Mouse (Mus musculus) liver, embryonic 16.5 days (tissue): ENCODE data around the gene Tmem159. TPM values are rescaled to one million over a fixed set of nuclear protein-coding genes. Genes with fewer than 3 reads are reported as not detected.
A peak's percentile ranks its signal among the peaks of the same experiment; 100 is the strongest.

Experiments used
- ATAC-seq: fragments of 200-750 bp; cut with Nextera tagmentation; 2 replicates; pipeline ENCODE4 v1.8.0; 2017; ENCODE audit warnings: low read depth, mild to moderate bottlenecking, moderate number of reproducible peaks, moderate library complexity
- H3K27ac ChIP-seq: fragments of 300-500 bp; sonication (generic); 2 replicates; pipeline ENCODE4 v1.5.1; 2014; ENCODE audit warnings: mild to moderate bottlenecking, low read length
- H3K27me3 ChIP-seq: fragments of 300-500 bp; sonication (generic); 2 replicates; pipeline ENCODE4 v1.6.1; 2014; ENCODE audit warnings: low read depth, low read length, mixed read lengths; ENCODE audit not compliant: control insufficient read depth, insufficient read depth
- H3K36me3 ChIP-seq: fragments of 300-500 bp; sonication (generic); 2 replicates; pipeline ENCODE4 v1.6.1; 2014; ENCODE audit warnings: mild to moderate bottlenecking; ENCODE audit not compliant: control insufficient read depth, insufficient read depth
- H3K4me1 ChIP-seq: fragments of 300-500 bp; sonication (generic); 2 replicates; pipeline ENCODE4 v1.6.1; 2014; ENCODE audit warnings: low read depth, low read length, mixed read lengths; ENCODE audit not compliant: control insufficient read depth
- H3K4me2 ChIP-seq: fragments of 300-500 bp; sonication (generic); 2 replicates; pipeline ENCODE4 v1.6.1; 2014; ENCODE audit warnings: low read depth, low read length, mixed read lengths
- H3K4me3 ChIP-seq: fragments of 300-500 bp; sonication (generic); 2 replicates; pipeline ENCODE4 v1.5.1; 2014; ENCODE audit warnings: low read depth, mild to moderate bottlenecking, low read length
- H3K9ac ChIP-seq: fragments of 300-500 bp; sonication (generic); 2 replicates; pipeline ENCODE4 v1.6.1; 2014; ENCODE audit warnings: low read depth, low read length
- H3K9me3 ChIP-seq: fragments of 300-500 bp; sonication (generic); replicated peaks from 2 replicates; pipeline ENCODE4 v1.6.1; 2016; ENCODE audit warnings: low read length; ENCODE audit not compliant: control insufficient read depth
- WGBS: fragments of 180-500 bp; shearing (Covaris S2); extraction: QIAGEN DNeasy Blood & Tissue Kit; methylation state at CpG from one replicate; pipeline ENCODE4 v1.1.7; 2014; ENCODE audit not compliant: insufficient replicate concordance; 5-methylcytosine and 5-hydroxymethylcytosine counted together
- polyA plus RNA-seq: library from polyadenylated mRNA; unstranded; fragments of >200 nt; fragmentation: Nextera tagmentation; extraction: Ambion mirVana; gene quantifications from 2 replicates; pipeline ENCODE4 v1.2.1, GENCODE M21; 2015

Tmem159 gene
- polyA plus RNA-seq, 1 experiment from 2014 or later = 3.0 TPM

DNA sequence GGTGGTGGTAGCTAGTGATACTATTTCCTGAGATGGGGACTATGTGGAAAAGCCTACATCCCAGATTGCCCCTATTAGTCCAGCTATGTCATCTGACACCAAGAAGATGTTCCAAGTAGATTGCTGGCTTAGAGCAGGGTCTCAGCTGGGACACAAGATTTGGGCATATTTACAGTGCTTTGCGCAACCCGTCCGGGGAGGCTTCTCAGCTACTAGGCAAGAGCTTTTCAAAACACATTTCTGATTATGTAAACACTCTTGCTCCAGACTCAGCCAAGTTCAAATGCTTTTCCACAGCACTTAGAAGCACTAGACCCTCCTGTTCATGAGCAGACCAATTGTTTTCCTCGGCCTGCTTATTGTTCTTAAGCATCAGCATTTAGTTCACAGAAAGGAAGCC, 21.6 kb downstream of the Tmem159 start:
- no peaks in the 10 kb centered on the region for H3K27me3 ChIP-seq
- no peaks in the 10 kb centered on the region for H3K36me3 ChIP-seq
- H3K27ac ChIP-seq = no peak overlapping the region
- H3K4me3 ChIP-seq = no peak overlapping the region
- 61% methylated on average over 4 of the region's 4 CpGs for WGBS
- no peaks in the 10 kb centered on the region; the same call in 1 of the 2 replicates for H3K4me1 ChIP-seq
- H3K4me2 ChIP-seq = no peak overlapping the region
- H3K9me3 ChIP-seq = no peaks in the 10 kb centered on the region
- ATAC-seq = no peak
- no peak overlapping the region for H3K9ac ChIP-seq

DNA sequence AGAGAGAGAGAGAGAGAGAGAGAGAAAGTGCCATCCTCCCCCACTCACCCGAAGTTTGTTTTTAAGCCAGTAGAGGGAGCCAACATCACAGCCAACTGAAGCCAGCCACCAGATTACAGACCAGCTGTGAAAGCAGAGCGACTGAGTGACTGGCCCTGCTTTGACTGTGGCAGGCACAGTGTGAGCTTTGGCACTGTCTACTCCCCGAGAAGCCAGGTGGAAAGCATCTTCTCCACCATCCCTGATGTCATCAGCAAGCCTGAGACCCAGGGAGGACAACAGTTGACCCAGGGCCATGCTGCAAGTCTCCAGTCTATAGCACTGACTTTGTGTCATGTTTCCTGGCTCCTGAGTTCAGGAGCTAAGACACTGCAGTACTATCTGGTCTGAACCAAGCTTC, 22.7 kb downstream of the Tmem159 start:
- Histone ChIP-seq H3K4me2 (no peak overlapping the region), H3K9me3 (no peaks in the 10 kb centered on the region), H3K9ac (no peak overlapping the region), H3K4me3 (no peak overlapping the region), H3K4me1 (no peaks in the 10 kb centered on the region; the same call in 1 of the 2 replicates), H3K27ac (no peak overlapping the region), H3K27me3 (no peaks in the 10 kb centered on the region), H3K36me3 (no peaks in the 10 kb centered on the region)
- 4% methylated on average over 3 of the region's 3 CpGs for WGBS
- peak; percentile 61; the same call in 1 of the 2 replicates for ATAC-seq

DNA sequence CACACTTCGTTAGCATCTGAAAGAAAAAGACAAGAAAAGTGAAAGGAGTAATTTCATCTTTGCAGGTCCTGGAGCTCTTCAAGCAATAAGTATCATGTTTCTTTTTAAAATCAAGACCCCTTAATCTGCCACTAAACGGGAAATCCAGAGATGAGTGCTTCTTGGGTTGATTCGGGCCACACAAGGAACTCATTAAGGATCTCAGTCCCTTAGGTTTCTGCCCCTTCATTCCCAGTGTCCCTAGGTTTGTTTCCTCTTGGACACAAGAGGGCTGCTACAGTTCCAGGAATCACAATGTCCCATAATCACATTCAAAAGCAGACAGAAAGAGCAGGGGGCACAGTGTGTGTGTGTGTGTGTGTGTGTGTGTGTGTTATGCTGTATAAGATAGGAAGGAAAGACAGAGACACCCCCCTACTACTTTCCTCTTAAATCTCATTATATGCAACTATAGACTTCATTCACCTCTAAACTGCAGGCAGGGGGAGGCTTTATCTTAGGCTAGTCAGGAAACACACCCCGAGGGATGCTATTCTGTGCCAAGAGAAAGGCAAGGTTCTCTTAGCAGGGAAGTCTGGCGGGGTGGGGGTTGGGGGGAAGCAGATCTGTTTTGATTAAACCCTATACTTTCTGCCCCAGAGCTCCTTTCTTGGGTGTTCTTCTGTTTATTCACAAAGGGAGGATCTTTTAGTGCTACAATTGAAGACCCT, 25.0 kb downstream of the Tmem159 start:
- Histone ChIP-seq H3K27me3 (no peaks in the 10 kb centered on the region), H3K4me1 (no peaks in the 10 kb centered on the region; the same call in 1 of the 2 replicates), H3K9me3 (no peaks in the 10 kb centered on the region), H3K4me2 (no peak overlapping the region), H3K27ac (no peak overlapping the region), H3K36me3 (no peaks in the 10 kb centered on the region), H3K4me3 (no peak overlapping the region), H3K9ac (no peak overlapping the region)
- WGBS = 35% methylated on average over 5 of the region's 5 CpGs
- no peak for ATAC-seq

DNA sequence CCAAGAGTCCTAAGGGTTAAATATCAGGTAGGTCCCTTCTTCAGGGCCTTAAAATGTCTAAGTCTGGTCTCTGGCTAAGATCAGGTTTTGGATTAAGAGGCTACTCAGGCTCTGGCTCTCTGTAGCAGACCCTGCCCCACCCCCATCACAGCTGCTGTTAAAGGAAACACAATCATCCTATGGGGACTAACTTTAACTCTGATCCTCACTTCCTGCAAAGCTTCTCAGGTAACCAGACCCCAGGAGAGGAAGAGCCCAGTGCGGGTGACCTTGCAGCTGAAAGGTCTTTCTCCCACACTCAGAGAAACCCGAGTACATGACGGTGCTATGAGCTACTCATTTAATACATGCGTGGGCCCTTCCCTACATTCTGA, 25.5 kb downstream of the Tmem159 start:
- no peak for ATAC-seq

DNA sequence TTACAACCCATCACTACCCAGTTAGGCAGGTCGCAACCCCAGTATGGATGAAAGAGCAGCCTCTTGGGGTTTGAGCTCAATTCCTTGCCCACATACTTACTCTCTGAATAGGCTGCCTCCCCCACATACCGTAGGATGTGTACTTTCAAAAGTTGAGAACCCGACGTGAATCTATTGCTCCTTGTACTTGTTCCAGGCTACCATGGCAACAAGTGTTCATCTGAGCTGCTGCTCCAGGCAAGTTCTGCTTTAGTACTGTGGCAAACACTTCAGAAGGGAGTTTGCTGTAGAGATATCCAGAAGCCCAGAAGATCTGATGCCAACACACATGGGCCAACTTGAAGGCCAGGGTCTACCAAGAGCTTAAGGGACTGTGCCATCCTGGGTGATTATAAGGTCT, 26.8 kb downstream of the Tmem159 start:
- no peak for ATAC-seq
- H3K4me1 ChIP-seq = no peaks in the 10 kb centered on the region; the same call in 1 of the 2 replicates
- H3K4me2 ChIP-seq = no peak overlapping the region
- no peaks in the 10 kb centered on the region for H3K9me3 ChIP-seq
- H3K27ac ChIP-seq = no peak overlapping the region
- H3K9ac ChIP-seq = no peak overlapping the region
- no peaks in the 10 kb centered on the region for H3K36me3 ChIP-seq
- H3K4me3 ChIP-seq = no peak overlapping the region
- WGBS = 60% methylated on average over 4 of the region's 4 CpGs
- no peaks in the 10 kb centered on the region for H3K27me3 ChIP-seq

More for the DNA sequence above, 25.5 kb downstream of the Tmem159 start:
- Histone ChIP-seq H3K4me3 (no peak overlapping the region), H3K4me2 (no peak overlapping the region), H3K27me3 (no peaks in the 10 kb centered on the region), H3K9me3 (no peaks in the 10 kb centered on the region), H3K27ac (no peak overlapping the region), H3K4me1 (no peaks in the 10 kb centered on the region; the same call in 1 of the 2 replicates), H3K36me3 (no peaks in the 10 kb centered on the region), H3K9ac (no peak overlapping the region)
- 44% methylated on average over 4 of the region's 4 CpGs for WGBS

GRCm38 (mm10) chr7:120142743-120143142, 40.6 kb downstream of the Tmem159 start:
- H3K4me1 ChIP-seq = no peaks in the 10 kb centered on the region
- H3K4me3 ChIP-seq = no peak overlapping the region
- 44% methylated on average over 1 of the region's 1 CpGs for WGBS
- no peak for ATAC-seq
- no peaks in the 10 kb centered on the region for H3K9me3 ChIP-seq
- H3K4me2 ChIP-seq = no peak overlapping the region
- no peaks in the 10 kb centered on the region for H3K27me3 ChIP-seq
- no peak overlapping the region for H3K9ac ChIP-seq
- H3K27ac ChIP-seq = no peak overlapping the region
- no peaks in the 10 kb centered on the region for H3K36me3 ChIP-seq

- Histone ChIP-seq H3K36me3 (no peaks in the 10 kb centered on the region), H3K4me3 (no peak within 1 kb of the TSS), H3K4me2 (no peak within 1 kb of the TSS), H3K27ac (no peak within 1 kb of the TSS), H3K4me1 (no peaks in the 10 kb centered on the region; the same call in 1 of the 2 replicates), H3K9ac (no peak within 1 kb of the TSS), H3K9me3 (no peaks in the 10 kb centered on the region), H3K27me3 (no peaks in the 10 kb centered on the region)
- ATAC-seq = no peak
- WGBS = 57% methylated on average over 9 of the region's 9 CpGs
Measured at GRCm38 (mm10) chr7:120145191-120145590, 43.0 kb downstream of the Tmem159 start, which contains the start of gene Zp2. TSS of gene Zp2 (minus strand) at chr7:120145291.

- Histone ChIP-seq H3K9ac (no peak overlapping the region), H3K4me1 (no peaks in the 10 kb centered on the region; the same call in 1 of the 2 replicates), H3K9me3 (no peaks in the 10 kb centered on the region), H3K27ac (no peak overlapping the region), H3K27me3 (no peaks in the 10 kb centered on the region), H3K36me3 (no peaks in the 10 kb centered on the region), H3K4me2 (no peak overlapping the region), H3K4me3 (no peak overlapping the region)
- 24% methylated on average over 3 of the region's 3 CpGs for WGBS
- peak; percentile 54 for ATAC-seq
Measured at GRCm38 (mm10) chr7:120150257-120150656, 48.1 kb downstream of the Tmem159 start.

- H3K27me3 ChIP-seq = no peaks in the 10 kb centered on the region
- H3K27ac ChIP-seq = no peak overlapping the region
- H3K4me1 ChIP-seq = no peaks in the 10 kb centered on the region; the same call in 1 of the 2 replicates
- H3K4me2 ChIP-seq = no peak overlapping the region
- H3K9me3 ChIP-seq = no peaks in the 10 kb centered on the region
- H3K36me3 ChIP-seq = no peaks in the 10 kb centered on the region
- no peak overlapping the region for H3K4me3 ChIP-seq
- ATAC-seq = no peak
- WGBS = 46% methylated on average over 2 of the region's 2 CpGs
- H3K9ac ChIP-seq = no peak overlapping the region
Measured at GRCm38 (mm10) chr7:120150898-120151297, 48.7 kb downstream of the Tmem159 start.
